Mouse (Mus musculus) small intestine, adult 2 months (tissue): ENCODE results near the gene Caskin1. TPM values are rescaled to one million over a fixed set of nuclear protein-coding genes. Genes with fewer than 3 reads are reported as not detected.

Experiments used
- H3K27ac ChIP-seq: fragments of 200-500 bp; 2 replicates; pipeline ENCODE4 v1.5.1; 2012; ENCODE audit warnings: low read depth, low read length, control low read depth, inconsistent platforms; ENCODE audit not compliant: insufficient read depth
- H3K27me3 ChIP-seq: fragments of 200-500 bp; 2 replicates; pipeline ENCODE4 v1.6.1; 2012; ENCODE audit warnings: mild to moderate bottlenecking, moderate library complexity, low read length, inconsistent platforms; ENCODE audit not compliant: control insufficient read depth, insufficient read depth
- H3K36me3 ChIP-seq: fragments of 200-500 bp; 2 replicates; pipeline ENCODE4 v1.6.1; 2012; ENCODE audit warnings: mild to moderate bottlenecking, low read length, control low read depth, inconsistent platforms; ENCODE audit not compliant: control insufficient read depth, insufficient read depth
- H3K4me1 ChIP-seq: fragments of 200-500 bp; 2 replicates; pipeline ENCODE4 v1.6.1; 2012; ENCODE audit warnings: low read length, inconsistent platforms, mixed read lengths; ENCODE audit not compliant: control insufficient read depth, insufficient read depth, insufficient read length
- H3K4me3 ChIP-seq: fragments of 200-500 bp; 2 replicates; pipeline ENCODE4 v1.5.1; 2012; ENCODE audit warnings: low read depth, mild to moderate bottlenecking, control low read depth, inconsistent platforms, low read length, moderate library complexity
- CTCF ChIP-seq: fragments of 200-500 bp; IDR thresholded peaks from 2 replicates; pipeline ENCODE4 v1.5.1; 2012; ENCODE audit warnings: low read depth, mild to moderate bottlenecking, control low read depth, inconsistent platforms, low read length, moderate library complexity, mixed read lengths; ENCODE audit not compliant: insufficient replicate concordance, insufficient read length; ENCODE audit errors: extremely low read depth
- POLR2A ChIP-seq: fragments of 200-500 bp; IDR thresholded peaks from 2 replicates; pipeline ENCODE4 v1.6.1; 2012; ENCODE audit warnings: low read depth, mild to moderate bottlenecking, control low read depth, inconsistent platforms, low read length, moderate library complexity
- WGBS: fragments of 180-500 bp; shearing (Covaris S2); methylation state at CpG from one replicate; pipeline ENCODE4 v1.1.7; 2018; 5-methylcytosine and 5-hydroxymethylcytosine counted together
- polyA plus RNA-seq: library from polyadenylated mRNA; depleted of rRNA; stranded (reverse); fragments of >200 nt; gene quantifications from 2 replicates; pipeline ENCODE4 v1.2.3, GENCODE M21; 2012

Gene Caskin1
- polyA plus RNA-seq, 1 experiment: 0.77 TPM

GRCm38 (mm10) chr17:24485090-24485860, 3.1 kb upstream of the Caskin1 start:
- Histone ChIP-seq H3K4me3 (no peak overlapping the region), H3K27ac (no peak overlapping the region), H3K4me1 (peaks cover 6% of the 10 kb centered on the region; the same call in 1 of the 2 replicates), H3K36me3 (no peaks in the 10 kb centered on the region), H3K27me3 (peaks cover 23% of the 10 kb centered on the region)
- no peak for TF ChIP-seq CTCF
- WGBS: 54% methylated on average over 11 of the region's 11 CpGs

- no peak for TF ChIP-seq POLR2A
- no peak for TF ChIP-seq CTCF
- H3K4me1 ChIP-seq: peaks cover 6% of the 10 kb centered on the region; the same call in 1 of the 2 replicates
- peaks cover 23% of the 10 kb centered on the region for H3K27me3 ChIP-seq
- H3K36me3 ChIP-seq: no peaks in the 10 kb centered on the region
- H3K4me3 ChIP-seq: peak overlapping the region; percentile 69
- WGBS: under 1% methylated on average over 65 of the region's 81 CpGs
- H3K27ac ChIP-seq: no peak overlapping the region
These were observed 362 bp downstream of the Caskin1 start for GRCm38 (mm10) chr17:24488662-24489264.

- Histone ChIP-seq H3K36me3 (no peaks in the 10 kb centered on the region), H3K4me1 (peaks cover 6% of the 10 kb centered on the region; the same call in 1 of the 2 replicates), H3K27ac (no peak overlapping the region), H3K4me3 (peak overlapping the region; percentile 69), H3K27me3 (peaks cover 23% of the 10 kb centered on the region)
- WGBS: 36% methylated on average over 19 of the region's 19 CpGs
- TF ChIP-seq POLR2A: no peak
- TF ChIP-seq CTCF: no peak
These were observed 1.0 kb downstream of the Caskin1 start for GRCm38 (mm10) chr17:24489265-24490030.

GRCm38 (mm10) chr17:24490399-24490798, 2.0 kb downstream of the Caskin1 start:
- no peak for TF ChIP-seq POLR2A
- no peak for TF ChIP-seq CTCF
- Histone ChIP-seq H3K27ac (no peak overlapping the region), H3K27me3 (peaks cover 23% of the 10 kb centered on the region), H3K4me3 (no peak overlapping the region), H3K4me1 (peaks cover 6% of the 10 kb centered on the region; the same call in 1 of the 2 replicates), H3K36me3 (no peaks in the 10 kb centered on the region)
- WGBS: 92% methylated on average over 4 of the region's 4 CpGs

GRCm38 (mm10) chr17:24494627-24495335, 6.4 kb downstream of the Caskin1 start:
- Histone ChIP-seq H3K4me3 (no peak overlapping the region), H3K27ac (no peak overlapping the region), H3K27me3 (no peaks in the 10 kb centered on the region; the same call in 1 of the 2 replicates), H3K4me1 (no peaks in the 10 kb centered on the region), H3K36me3 (no peaks in the 10 kb centered on the region)
- 51% methylated on average over 2 of the region's 2 CpGs for WGBS
- TF ChIP-seq POLR2A: no peak
- TF ChIP-seq CTCF: peak; percentile 57; the same call in 1 of the 2 replicates

- no peak overlapping the region for H3K4me3 ChIP-seq
- TF ChIP-seq CTCF (no peak), POLR2A (no peak)
- H3K36me3 ChIP-seq: no peaks in the 10 kb centered on the region
- H3K4me1 ChIP-seq: no peaks in the 10 kb centered on the region
- no peaks in the 10 kb centered on the region for H3K27me3 ChIP-seq
- no peak overlapping the region for H3K27ac ChIP-seq
- 75% methylated on average over 3 of the region's 3 CpGs for WGBS
These were observed 7.0 kb downstream of the Caskin1 start for GRCm38 (mm10) chr17:24495443-24495842.
